Mouse (Mus musculus) adrenal gland, adult 18-20 months (tissue): ENCODE results near the gene Pald1. TPM values are rescaled to one million over a fixed set of nuclear protein-coding genes. Genes with fewer than 3 reads are reported as not detected.
A peak's percentile ranks its signal among the peaks of the same experiment; 100 is the strongest.

Source experiments
- DNase-seq, 2 experiments: peaks; one replicate each; pipeline ENCODE4 v3.0.0; 2021 to 2022; ENCODE audit warnings: low spot score in 2 of 2
- total RNA-seq, 2 experiments: library from RNA; stranded (reverse); gene quantifications; 1 replicate in 1 of 2; 2 replicates in 1 of 2; pipeline ENCODE4 v1.2.3; 2021

The Pald1 gene
- total RNA-seq, 2 experiments from 2014 or later = 17.3 to 31.1 TPM

- DNase-seq = no peak
These were observed 97.1 kb downstream of the Pald1 start for GRCm38 (mm10) chr10:61286246-61286645.

- DNase-seq = no peak
These were observed 98.1 kb downstream of the Pald1 start for GRCm38 (mm10) chr10:61285271-61285670.

- no peak for DNase-seq
These were observed 99.0 kb downstream of the Pald1 start for GRCm38 (mm10) chr10:61284309-61284708.

- no peak for DNase-seq
These were observed 102.2 kb downstream of the Pald1 start for GRCm38 (mm10) chr10:61281115-61281514.

- DNase-seq = peak in 1 of 2 experiments; percentile 36
These were observed 105.2 kb downstream of the Pald1 start for GRCm38 (mm10) chr10:61277918-61278674.

GRCm38 (mm10) chr10:61277051-61277450 lies 106.3 kb downstream of the Pald1 start:
- no peak for DNase-seq

GRCm38 (mm10) chr10:61275669-61276110 lies 107.6 kb downstream of the Pald1 start:
- no peak for DNase-seq

- no peak for DNase-seq
These were observed 108.8 kb downstream of the Pald1 start for GRCm38 (mm10) chr10:61274532-61274931.

- no peak for DNase-seq
These were observed 109.5 kb downstream of the Pald1 start for GRCm38 (mm10) chr10:61273844-61274215.

GRCm38 (mm10) chr10:61273081-61273843 lies 110.1 kb downstream of the Pald1 start, which contains the start of gene Adamts14:
TSS of gene Adamts14 (minus strand) at chr10:61273438.
- DNase-seq = peak; percentile 23 to 41

- DNase-seq = no peak
These were observed 110.7 kb downstream of the Pald1 start for GRCm38 (mm10) chr10:61272631-61273030.

- no peak for DNase-seq
These were observed 111.2 kb downstream of the Pald1 start for GRCm38 (mm10) chr10:61272089-61272626.

Other genes with a start within 250 kb of the Pald1 start
- gene Sgpl1, start 235.8 kb downstream of the Pald1 start, total RNA-seq = 10 to 100 TPM; 73.9 to 83.4 TPM
- gene Tbata, start 211.6 kb downstream of the Pald1 start, total RNA-seq = not detected
- 1 to 10 TPM; 1.9 to 2.3 TPM for gene Adamts14, start 110.1 kb downstream of the Pald1 start, total RNA-seq
- under 1 TPM; 0.30 to 0.67 TPM for gene Prf1, start 85.7 kb downstream of the Pald1 start, total RNA-seq
- gene Nodal, start 34.4 kb upstream of the Pald1 start, total RNA-seq = not detected
- gene Eif4ebp2, start 69.1 kb upstream of the Pald1 start, total RNA-seq = 100 to 1,000 TPM; 111 to 113 TPM
- gene Lrrc20, start 92.3 kb upstream of the Pald1 start, total RNA-seq = 10 to 100 TPM in 1 of 2 experiments, 1 to 10 TPM in 1; 7.4 to 15.9 TPM
- gene Npffr1, start 212.0 kb upstream of the Pald1 start, total RNA-seq = under 1 TPM; 0.17 to 0.26 TPM